Mouse (Mus musculus) stomach, postnatal 0 days (tissue): Measurements from ENCODE around the gene Lhx3.

Experiments used
- CTCF ChIP-seq: IDR thresholded peaks from 2 replicates; pipeline ENCODE4 v1.5.1; 2016; ENCODE audit warnings: antibody characterized with exemption, low read depth, mild to moderate bottlenecking, moderate library complexity
- EP300 ChIP-seq: optimal IDR thresholded peaks from 2 replicates; pipeline ENCODE3; 2016; ENCODE audit warnings: antibody characterized with exemption

DNA sequence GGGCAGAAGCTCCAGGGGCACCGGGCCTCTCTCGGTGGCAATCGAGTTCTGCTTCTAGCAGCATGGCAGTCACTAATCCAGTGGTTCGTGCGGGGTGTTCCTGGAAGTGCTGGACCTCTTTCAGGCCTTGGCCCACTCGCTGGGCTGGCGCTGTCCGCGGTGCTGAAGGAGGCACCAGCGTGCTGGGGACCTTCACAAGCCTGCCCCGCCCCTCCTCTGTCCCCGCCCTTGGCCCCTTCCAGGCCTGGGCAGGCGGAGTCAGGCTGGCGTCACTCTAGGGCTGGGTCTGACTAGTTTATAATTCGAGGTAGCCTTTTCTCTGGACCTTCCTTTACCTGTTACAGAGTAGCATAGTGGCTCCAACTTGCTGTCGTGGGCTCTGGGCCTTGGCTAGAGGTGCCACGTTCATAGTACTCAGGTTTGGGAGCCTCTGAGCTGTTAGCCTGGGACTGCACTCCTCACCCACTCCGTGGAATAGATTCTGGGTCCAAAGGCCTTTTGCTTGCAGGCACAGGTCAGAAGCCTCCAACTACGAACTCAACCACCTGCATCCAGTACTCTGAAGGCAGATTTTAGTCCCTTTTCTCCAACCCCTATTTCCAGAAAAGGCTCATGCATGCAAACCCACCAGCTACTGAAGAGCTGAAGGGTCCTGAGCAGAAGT, at the start of gene Lhx3:
- TF ChIP-seq CTCF (no peak), EP300 (no peak)
